Mouse (Mus musculus) liver, embryonic 16.5 days (tissue): ENCODE measurements at regions not wholly inside any gene's neighbourhood (a gene's known extent, or its start where the extent isn't known, plus 50 kb on each side); places are given as distances from the start of the nearest gene placed in this dataset.

Source experiments
- ATAC-seq: fragments of 200-750 bp; cut with Nextera tagmentation; 2 replicates; pipeline ENCODE4 v1.8.0; 2017; ENCODE audit warnings: low read depth, mild to moderate bottlenecking, moderate number of reproducible peaks, moderate library complexity
- H3K27ac ChIP-seq: fragments of 300-500 bp; sonication (generic); 2 replicates; pipeline ENCODE4 v1.5.1; 2014; ENCODE audit warnings: mild to moderate bottlenecking, low read length
- H3K27me3 ChIP-seq: fragments of 300-500 bp; sonication (generic); 2 replicates; pipeline ENCODE4 v1.6.1; 2014; ENCODE audit warnings: low read depth, low read length, mixed read lengths; ENCODE audit not compliant: control insufficient read depth, insufficient read depth
- H3K36me3 ChIP-seq: fragments of 300-500 bp; sonication (generic); 2 replicates; pipeline ENCODE4 v1.6.1; 2014; ENCODE audit warnings: mild to moderate bottlenecking; ENCODE audit not compliant: control insufficient read depth, insufficient read depth
- H3K4me1 ChIP-seq: fragments of 300-500 bp; sonication (generic); 2 replicates; pipeline ENCODE4 v1.6.1; 2014; ENCODE audit warnings: low read depth, low read length, mixed read lengths; ENCODE audit not compliant: control insufficient read depth
- H3K4me2 ChIP-seq: fragments of 300-500 bp; sonication (generic); 2 replicates; pipeline ENCODE4 v1.6.1; 2014; ENCODE audit warnings: low read depth, low read length, mixed read lengths
- H3K4me3 ChIP-seq: fragments of 300-500 bp; sonication (generic); 2 replicates; pipeline ENCODE4 v1.5.1; 2014; ENCODE audit warnings: low read depth, mild to moderate bottlenecking, low read length
- H3K9ac ChIP-seq: fragments of 300-500 bp; sonication (generic); 2 replicates; pipeline ENCODE4 v1.6.1; 2014; ENCODE audit warnings: low read depth, low read length
- H3K9me3 ChIP-seq: fragments of 300-500 bp; sonication (generic); replicated peaks from 2 replicates; pipeline ENCODE4 v1.6.1; 2016; ENCODE audit warnings: low read length; ENCODE audit not compliant: control insufficient read depth
- WGBS: fragments of 180-500 bp; shearing (Covaris S2); extraction: QIAGEN DNeasy Blood & Tissue Kit; methylation state at CpG from one replicate; pipeline ENCODE4 v1.1.7; 2014; ENCODE audit not compliant: insufficient replicate concordance; 5-methylcytosine and 5-hydroxymethylcytosine counted together

DNA sequence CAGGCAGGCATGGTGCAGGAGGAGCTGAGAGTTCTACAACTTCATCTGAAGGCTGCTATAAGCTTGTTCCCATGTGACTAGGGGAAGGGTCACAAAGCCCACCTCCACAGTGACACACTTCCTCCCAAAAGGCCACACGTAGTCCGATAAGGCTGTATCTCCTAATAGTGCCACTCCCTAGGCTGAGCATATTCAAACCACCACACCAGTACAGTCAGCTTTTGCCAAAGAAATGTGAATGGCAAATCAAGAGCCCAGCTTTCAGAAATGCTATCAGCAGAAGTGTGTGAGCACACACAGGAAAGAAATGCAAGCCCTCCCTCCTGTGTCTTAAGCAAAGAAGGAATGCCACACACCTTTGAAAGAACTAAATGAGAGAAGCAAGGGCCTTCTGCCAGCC lies 80.4 kb upstream of the Ankrd28 start:
- no peaks in the 10 kb centered on the region for H3K36me3 ChIP-seq
- H3K27me3 ChIP-seq: no peaks in the 10 kb centered on the region
- ATAC-seq: no peak
- no peak overlapping the region for H3K9ac ChIP-seq
- no peak overlapping the region for H3K27ac ChIP-seq
- no peaks in the 10 kb centered on the region for H3K9me3 ChIP-seq
- no peak overlapping the region for H3K4me2 ChIP-seq
- no peak overlapping the region for H3K4me3 ChIP-seq
- H3K4me1 ChIP-seq: no peaks in the 10 kb centered on the region
- 68% methylated on average over 2 of the region's 2 CpGs for WGBS

GRCm38 (mm10) chr14:31918461-31918860 lies 88.0 kb upstream of the Ankrd28 start:
- Histone ChIP-seq H3K36me3 (no peaks in the 10 kb centered on the region), H3K9me3 (no peaks in the 10 kb centered on the region), H3K4me1 (no peaks in the 10 kb centered on the region), H3K4me3 (no peak overlapping the region), H3K27ac (no peak overlapping the region), H3K9ac (no peak overlapping the region), H3K4me2 (no peak overlapping the region), H3K27me3 (no peaks in the 10 kb centered on the region)
- no peak for ATAC-seq
- 68% methylated on average over 4 of the region's 4 CpGs for WGBS

- H3K9me3 ChIP-seq: no peaks in the 10 kb centered on the region
- H3K4me3 ChIP-seq: no peak overlapping the region
- WGBS: 69% methylated on average over 1 of the region's 1 CpGs
Measured at GRCm38 (mm10) chr14:31918921-31919320, 88.5 kb upstream of the Ankrd28 start.

GRCm38 (mm10) chr14:31929161-31929707 lies 98.8 kb upstream of the Ankrd28 start:
- H3K27me3 ChIP-seq: no peaks in the 10 kb centered on the region
- 32% methylated on average over 12 of the region's 12 CpGs for WGBS
- H3K36me3 ChIP-seq: no peaks in the 10 kb centered on the region
- peak; percentile 37; the same call in 1 of the 2 replicates for ATAC-seq
- no peak overlapping the region for H3K27ac ChIP-seq
- H3K9ac ChIP-seq: no peak overlapping the region
- no peak overlapping the region for H3K4me2 ChIP-seq
- H3K9me3 ChIP-seq: no peaks in the 10 kb centered on the region
- H3K4me1 ChIP-seq: no peaks in the 10 kb centered on the region
- no peak overlapping the region for H3K4me3 ChIP-seq

More at GRCm38 (mm10) chr14:31918921-31919320, 88.5 kb upstream of the Ankrd28 start:
- no peak for ATAC-seq
- no peak overlapping the region for H3K27ac ChIP-seq
- H3K4me1 ChIP-seq: no peaks in the 10 kb centered on the region
- no peak overlapping the region for H3K9ac ChIP-seq
- H3K4me2 ChIP-seq: no peak overlapping the region
- H3K27me3 ChIP-seq: no peaks in the 10 kb centered on the region
- H3K36me3 ChIP-seq: no peaks in the 10 kb centered on the region

DNA sequence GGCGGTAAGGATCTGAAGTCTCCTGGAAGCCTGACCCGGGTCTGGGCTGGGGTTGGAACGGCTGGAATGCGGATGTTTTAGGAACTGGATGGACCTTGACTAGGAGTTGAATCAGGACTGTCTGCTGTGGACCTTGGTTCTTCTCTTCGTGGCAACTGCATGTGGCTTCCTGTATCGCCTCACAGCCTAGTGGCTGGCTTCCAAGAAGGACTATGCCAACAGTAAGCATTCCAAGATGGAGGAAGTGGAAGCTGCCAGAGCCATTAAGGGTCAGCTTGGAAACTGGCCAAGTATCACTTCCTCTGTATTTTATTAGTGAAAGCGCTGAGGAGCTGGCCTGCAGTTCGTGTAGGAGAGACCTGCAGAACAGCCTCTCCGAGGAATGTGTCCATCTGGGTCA lies 98.4 kb upstream of the Galnt15 start:
- H3K27me3 ChIP-seq: no peaks in the 10 kb centered on the region
- 60% methylated on average over 9 of the region's 9 CpGs for WGBS
- H3K27ac ChIP-seq: no peak overlapping the region
- no peaks in the 10 kb centered on the region for H3K9me3 ChIP-seq
- no peak overlapping the region for H3K4me2 ChIP-seq
- ATAC-seq: peak; percentile 41
- no peak overlapping the region for H3K9ac ChIP-seq
- H3K4me1 ChIP-seq: no peaks in the 10 kb centered on the region
- H3K4me3 ChIP-seq: no peak overlapping the region
- H3K36me3 ChIP-seq: no peaks in the 10 kb centered on the region

GRCm38 (mm10) chr14:31931971-31932370 lies 96.8 kb upstream of the Galnt15 start:
- no peak for ATAC-seq
- Histone ChIP-seq H3K9ac (no peak overlapping the region), H3K4me3 (no peak overlapping the region), H3K4me1 (no peaks in the 10 kb centered on the region), H3K27ac (no peak overlapping the region), H3K36me3 (no peaks in the 10 kb centered on the region), H3K27me3 (no peaks in the 10 kb centered on the region), H3K4me2 (no peak overlapping the region), H3K9me3 (no peaks in the 10 kb centered on the region)
- 70% methylated on average over 5 of the region's 5 CpGs for WGBS

- Histone ChIP-seq H3K27me3 (no peaks in the 10 kb centered on the region), H3K36me3 (no peaks in the 10 kb centered on the region), H3K4me3 (no peak overlapping the region), H3K4me2 (peak overlapping the region; percentile 42), H3K9ac (no peak overlapping the region), H3K4me1 (no peaks in the 10 kb centered on the region), H3K27ac (no peak overlapping the region), H3K9me3 (no peaks in the 10 kb centered on the region)
- 17% methylated on average over 9 of the region's 9 CpGs for WGBS
- ATAC-seq: no peak
Measured at GRCm38 (mm10) chr14:31933441-31933840, 95.3 kb upstream of the Galnt15 start.

DNA sequence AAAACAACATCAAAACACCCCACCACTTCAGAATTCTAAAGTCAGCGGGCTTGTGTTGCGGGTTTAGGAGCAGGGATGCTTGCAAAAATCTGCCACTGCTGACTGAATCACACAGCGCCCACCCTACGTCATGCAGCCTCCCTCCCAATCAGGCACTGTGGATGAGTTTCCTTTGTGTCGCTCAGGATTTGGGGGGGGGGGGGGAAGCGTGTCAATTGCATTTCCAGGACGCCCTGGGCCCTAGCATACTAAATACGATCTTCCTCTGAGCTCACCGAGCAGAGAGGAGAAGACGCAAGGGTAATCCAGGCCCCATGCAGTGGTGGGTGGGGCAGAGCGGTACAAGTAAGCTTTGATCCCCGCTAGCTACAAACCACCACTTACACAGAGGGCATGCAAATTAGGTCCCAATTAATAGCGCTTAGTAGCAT lies 94.9 kb upstream of the Galnt15 start:
- no peaks in the 10 kb centered on the region for H3K4me1 ChIP-seq
- no peaks in the 10 kb centered on the region for H3K27me3 ChIP-seq
- H3K9ac ChIP-seq: no peak overlapping the region
- ATAC-seq: no peak
- peak overlapping the region; percentile 42 for H3K4me2 ChIP-seq
- no peaks in the 10 kb centered on the region for H3K9me3 ChIP-seq
- WGBS: 3% methylated on average over 13 of the region's 13 CpGs
- H3K27ac ChIP-seq: no peak overlapping the region
- no peaks in the 10 kb centered on the region for H3K36me3 ChIP-seq
- no peak overlapping the region for H3K4me3 ChIP-seq

- no peak overlapping the region for H3K4me3 ChIP-seq
- H3K4me1 ChIP-seq: no peaks in the 10 kb centered on the region
- no peaks in the 10 kb centered on the region for H3K36me3 ChIP-seq
- H3K4me2 ChIP-seq: 0 out of 2 replicates have a peak overlapping the region, but pooled peaks have one; percentile 42
- no peaks in the 10 kb centered on the region for H3K27me3 ChIP-seq
- no peaks in the 10 kb centered on the region for H3K9me3 ChIP-seq
- WGBS: 9% methylated on average over 6 of the region's 6 CpGs
- ATAC-seq: no peak
- no peak overlapping the region for H3K9ac ChIP-seq
- no peak overlapping the region for H3K27ac ChIP-seq
Measured at GRCm38 (mm10) chr14:31934321-31934720, 94.5 kb upstream of the Galnt15 start.
